Mouse (Mus musculus): ENCODE measurements at regions not wholly inside any gene's neighbourhood (a gene's known extent, or its start where the extent isn't known, plus 50 kb on each side); places are given as distances from the start of the nearest gene placed in this dataset.

GRCm38 (mm10) chr13:97390449-97390930 is 149.6 kb downstream of the Enc1 start:
- no peak for TF ChIP-seq CTCF (IDR thresholded peaks at IDR 0.05; ENCODE audit: extremely low read depth, insufficient read depth, insufficient read length, insufficient replicate concordance)
- TF ChIP-seq POLR2A (IDR thresholded peaks at IDR 0.05; ENCODE audit: low read depth, low read length): no peak
